Mouse (Mus musculus) stomach, postnatal 0 days (tissue): Measurements from ENCODE around the gene Brinp3.

ENCODE experiments used
- CTCF ChIP-seq: IDR thresholded peaks from 2 replicates; pipeline ENCODE4 v1.5.1; 2016; ENCODE audit warnings: antibody characterized with exemption, low read depth, mild to moderate bottlenecking, moderate library complexity
- EP300 ChIP-seq: optimal IDR thresholded peaks from 2 replicates; pipeline ENCODE3; 2016; ENCODE audit warnings: antibody characterized with exemption

DNA sequence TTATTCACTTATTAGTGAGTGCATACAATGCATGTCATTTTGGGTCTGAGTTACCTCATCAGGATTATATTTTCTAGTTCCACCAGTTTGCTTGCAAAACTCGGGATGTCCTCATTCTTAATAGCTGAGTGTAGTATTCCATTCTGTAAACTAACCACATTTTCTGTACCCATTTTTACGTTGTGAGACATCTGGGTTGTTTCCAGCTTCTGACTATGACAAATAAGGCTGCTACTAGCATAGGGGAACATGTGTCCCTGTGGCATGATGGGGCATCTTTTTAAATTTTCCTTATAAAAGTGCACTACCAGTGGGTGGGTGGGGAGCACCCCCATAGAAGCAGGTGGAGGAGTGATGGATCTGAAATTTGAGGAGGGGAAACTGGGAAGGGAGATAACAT lies 292.7 kb downstream of the Brinp3 start:
- no peak for TF ChIP-seq CTCF
- no peak for TF ChIP-seq EP300
